Mouse (Mus musculus): ENCODE results near the gene Scfd2.

The Scfd2 gene

DNA sequence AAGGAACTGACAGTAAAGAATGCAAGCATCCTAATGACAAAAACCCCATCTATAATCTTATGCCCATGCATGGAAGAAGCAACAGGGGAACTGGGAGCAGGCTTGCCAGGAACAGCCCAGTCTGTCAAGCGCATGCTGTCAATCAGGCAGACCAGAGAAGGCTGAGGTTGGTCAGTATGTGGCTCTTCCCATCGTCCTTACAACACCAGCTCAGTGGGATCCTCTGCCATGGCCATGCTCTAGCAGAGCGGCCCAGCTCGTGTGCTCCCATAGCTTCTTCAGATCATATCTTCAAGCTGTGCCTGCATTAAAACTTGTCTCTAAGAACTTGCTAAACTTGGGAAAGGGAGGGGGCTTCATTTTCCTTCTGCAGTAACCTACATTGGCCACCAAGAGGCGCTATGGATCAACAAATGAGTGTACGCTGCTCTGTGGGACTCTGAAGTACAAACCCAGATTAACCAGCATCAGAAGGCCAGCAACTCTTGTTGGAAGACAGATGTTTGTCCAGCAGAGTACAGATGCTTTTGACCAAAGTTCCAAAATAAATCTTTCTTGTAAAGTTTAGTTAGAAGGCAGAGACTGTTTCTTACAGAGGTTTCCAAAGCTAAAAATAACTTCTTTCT, 220.2 kb downstream of the Scfd2 start:
- peak; percentile 56 for DNase-seq (ENCODE audit: low read depth)

DNA sequence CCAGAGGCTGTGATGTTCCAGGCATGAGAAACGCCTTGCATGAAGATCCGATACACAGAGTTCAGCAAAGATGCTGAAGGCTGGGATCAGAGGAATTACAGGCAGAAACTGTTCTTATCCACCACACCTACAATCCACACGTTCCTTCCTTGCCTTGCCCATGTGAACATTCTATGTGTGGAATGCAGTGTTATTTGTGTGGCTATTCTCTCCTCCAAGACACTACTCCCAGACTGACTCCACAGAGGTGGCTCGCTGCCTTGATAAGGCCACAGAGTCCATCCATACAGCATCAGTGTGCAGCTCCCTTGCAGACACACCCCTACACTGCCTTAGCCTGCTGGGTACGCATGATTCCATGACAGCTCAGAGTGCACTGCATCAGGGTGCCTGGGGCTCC, 221.5 kb downstream of the Scfd2 start:
- DNase-seq (ENCODE audit: low read depth): no peak

DNA sequence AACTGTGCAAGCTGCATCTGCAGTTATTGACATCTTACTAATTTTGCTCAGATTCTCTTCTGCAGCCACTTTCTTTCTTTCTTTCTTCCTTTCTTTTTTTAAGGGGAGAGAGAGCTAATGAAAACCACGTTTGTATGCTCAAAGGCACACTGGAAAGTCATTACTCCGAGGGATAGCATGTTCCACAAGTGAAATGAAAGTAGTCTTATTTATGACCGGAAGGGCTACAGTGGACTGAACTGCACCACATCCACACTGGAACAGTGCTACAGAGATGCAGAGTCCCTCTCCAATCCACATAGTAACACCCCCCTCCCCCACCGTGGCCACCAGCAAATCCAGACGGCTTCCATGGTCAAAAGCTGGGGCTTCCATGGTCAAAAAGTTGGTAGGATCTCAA, 224.3 kb downstream of the Scfd2 start:
- no peak for DNase-seq (ENCODE audit: low read depth)

DNA sequence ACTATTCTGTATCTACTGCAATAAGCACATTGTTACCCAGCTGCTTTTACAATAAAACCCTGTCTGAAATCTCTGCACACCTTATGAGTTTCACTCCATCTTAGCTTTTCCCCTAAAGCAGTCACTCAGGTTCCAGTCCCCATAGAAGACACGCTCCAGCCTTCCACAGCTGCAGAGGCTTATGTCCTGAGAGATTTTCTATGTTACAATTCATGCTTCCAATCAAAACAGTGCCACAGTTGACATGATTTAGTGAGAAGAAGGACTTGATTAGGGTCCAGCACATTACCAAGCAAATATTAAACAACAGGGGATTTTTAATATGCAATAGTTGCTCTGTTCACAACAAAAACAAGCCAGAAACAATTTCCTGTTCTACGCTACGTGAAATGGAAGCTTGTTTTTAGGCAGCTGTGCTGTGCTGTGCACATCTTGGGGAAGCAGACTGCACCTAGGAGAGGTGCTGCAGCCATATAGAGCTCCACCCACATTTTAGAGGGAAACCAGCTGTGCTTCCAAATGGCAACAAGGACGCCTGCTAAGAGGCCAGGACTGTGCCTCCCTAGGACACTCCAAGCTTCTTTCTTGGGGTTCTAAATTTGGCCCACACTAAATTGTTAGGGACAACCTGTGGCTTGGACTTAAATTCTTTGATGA, 225.9 kb downstream of the Scfd2 start:
- no peak for DNase-seq (ENCODE audit: low read depth)

DNA sequence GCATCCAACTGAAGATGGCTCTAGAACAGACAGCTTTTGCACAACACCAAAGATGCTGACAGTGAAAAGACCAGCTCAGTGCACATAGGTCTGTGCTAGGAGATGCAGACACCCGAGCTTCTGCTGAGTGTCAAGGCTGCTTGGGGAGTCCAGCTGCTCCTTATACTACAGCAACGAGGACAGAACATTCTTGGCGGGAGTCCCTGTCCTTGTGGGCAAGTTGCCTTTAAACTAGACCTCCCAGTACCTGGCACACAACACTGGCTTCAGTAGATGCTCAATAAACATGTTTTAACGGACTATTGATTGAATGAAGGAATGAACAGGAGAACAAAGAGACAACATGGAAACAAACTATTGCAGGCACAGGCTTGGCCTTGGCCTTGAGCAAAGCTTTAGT, 226.8 kb downstream of the Scfd2 start:
- DNase-seq (ENCODE audit: low read depth): no peak

DNA sequence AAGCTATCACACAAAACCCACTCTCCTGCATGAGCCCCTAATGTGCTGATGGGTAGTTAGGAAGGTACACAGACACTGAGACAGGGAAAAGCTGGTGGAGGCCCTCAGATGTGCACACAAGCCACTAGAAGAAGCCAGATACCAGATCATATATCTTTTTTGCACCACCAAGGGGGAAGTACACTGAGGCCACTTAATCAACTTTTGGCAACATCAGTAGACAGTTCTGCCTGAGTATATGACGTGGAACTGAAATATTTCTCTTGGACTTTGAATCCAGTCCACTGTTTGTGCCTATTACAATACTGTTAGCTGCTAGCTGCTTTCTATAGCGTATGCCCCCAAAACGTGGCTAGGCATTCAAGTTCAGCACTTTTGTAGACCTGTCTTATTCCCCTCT, 229.2 kb downstream of the Scfd2 start:
- no peak for DNase-seq (ENCODE audit: low read depth)

DNA sequence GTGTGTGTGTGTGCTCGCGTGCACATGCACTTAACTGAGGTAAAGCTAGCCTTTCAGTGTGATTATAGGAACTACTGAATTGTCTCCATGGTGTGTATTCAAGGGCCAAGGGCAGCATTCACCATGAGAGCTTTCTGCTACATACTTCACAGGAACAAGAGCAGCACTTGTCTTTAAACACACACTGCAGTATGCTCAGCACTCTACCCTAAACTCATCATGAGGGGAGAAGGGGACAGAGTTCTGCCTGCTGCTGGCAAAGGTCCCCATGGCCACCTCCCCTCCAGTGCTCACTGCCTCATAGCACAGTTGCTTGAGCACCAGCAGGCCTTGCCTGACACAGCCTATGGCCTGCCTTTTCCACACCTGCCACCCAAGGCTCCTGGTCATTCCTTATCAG, 230.1 kb downstream of the Scfd2 start:
- no peak for DNase-seq (ENCODE audit: low read depth)

DNA sequence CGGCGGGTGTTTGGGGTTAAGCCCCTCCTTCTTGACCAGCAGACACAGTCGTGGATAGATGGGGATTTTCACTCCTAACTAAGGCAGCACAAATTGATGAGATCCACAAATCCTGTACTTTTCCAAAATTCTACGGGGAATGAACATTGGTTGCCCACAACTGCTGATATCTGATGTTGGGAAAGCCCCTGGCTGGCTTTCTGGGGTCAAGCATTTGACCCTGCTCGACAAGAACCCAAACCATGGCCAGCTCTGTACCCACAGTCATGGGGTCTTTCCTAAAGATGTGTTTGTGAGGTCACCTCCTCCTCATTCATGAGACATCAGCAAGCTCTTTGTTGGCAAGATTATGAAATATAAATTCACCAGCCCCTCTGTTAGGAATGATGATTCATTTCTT, 230.6 kb downstream of the Scfd2 start:
- DNase-seq (ENCODE audit: low read depth): no peak

DNA sequence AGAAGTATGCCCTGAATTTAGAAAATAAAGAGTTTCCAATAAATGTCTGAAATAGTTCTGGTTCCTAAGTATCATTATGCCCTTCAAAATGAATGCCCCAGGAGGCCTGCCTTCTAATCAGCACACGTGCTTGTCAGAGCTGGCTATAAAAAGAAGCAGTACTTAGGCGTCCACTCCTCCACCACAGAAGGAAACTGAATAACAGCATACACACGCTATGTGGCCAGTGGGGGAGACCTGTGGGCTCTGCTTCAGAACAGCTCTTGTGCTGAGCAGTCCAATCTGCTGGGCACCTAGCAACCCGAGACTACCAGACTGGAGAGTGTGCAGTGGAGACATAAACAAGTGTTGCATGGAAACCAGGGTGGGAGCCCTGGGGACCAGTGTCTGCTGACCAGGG, 231.4 kb downstream of the Scfd2 start:
- no peak for DNase-seq (ENCODE audit: low read depth)

DNA sequence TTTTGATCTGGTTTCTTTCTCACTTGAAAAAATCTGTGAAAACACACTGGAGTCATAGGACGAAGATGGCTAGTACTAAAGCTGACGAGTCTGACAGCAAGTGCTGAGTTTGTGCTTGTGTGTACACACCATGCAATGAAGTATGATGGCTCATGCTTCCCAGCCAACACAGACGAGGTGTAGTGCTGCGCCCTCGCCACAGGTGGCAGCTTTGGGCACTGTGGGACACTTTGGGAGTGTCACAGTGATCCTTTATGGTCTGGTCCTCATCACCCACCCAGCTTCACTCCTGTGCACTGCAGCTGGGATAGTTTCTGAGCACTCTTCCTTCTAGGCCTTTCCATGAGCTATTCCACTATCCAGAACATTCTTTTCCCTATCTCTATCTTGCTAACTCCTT, 234.4 kb downstream of the Scfd2 start:
- DNase-seq (ENCODE audit: low read depth): no peak

DNA sequence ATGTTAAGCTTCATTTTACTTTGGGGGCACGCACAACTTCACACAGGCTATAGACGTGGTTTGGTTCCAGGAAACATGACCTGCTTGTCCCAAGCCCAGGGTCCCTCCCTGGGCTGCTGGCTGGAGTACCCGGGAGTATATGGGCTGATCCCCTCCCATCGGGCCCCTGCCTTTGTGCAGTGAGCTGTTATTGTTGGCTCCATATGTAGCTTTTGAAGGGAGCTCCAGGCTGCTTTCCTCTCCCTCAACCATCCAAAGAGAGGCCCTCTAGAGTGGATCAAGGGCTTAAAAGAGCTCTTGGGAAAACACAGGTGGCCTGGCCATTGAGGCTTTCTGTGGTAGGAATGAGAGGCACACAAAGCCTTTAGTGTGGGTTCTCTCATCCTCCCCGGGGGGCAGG, 235.5 kb downstream of the Scfd2 start:
- DNase-seq (ENCODE audit: low read depth): no peak

DNA sequence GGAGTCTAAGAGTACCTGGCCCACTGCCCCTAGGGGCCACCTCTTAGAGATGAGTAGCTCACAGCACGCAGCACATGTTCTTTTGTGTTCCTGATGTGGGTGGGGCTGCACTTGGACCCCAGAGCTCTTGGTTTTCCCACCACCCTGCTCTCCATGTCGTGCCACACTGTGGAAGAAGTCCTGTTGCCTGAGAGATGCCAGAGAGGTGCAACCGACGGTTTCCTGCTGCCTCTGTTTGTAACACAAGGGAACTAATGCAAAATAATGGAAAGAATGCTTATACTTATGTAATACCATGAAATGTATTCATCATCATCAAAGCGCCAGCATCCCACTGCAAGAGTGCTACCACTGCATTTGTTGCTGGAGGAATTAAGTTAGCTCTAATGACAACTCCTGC, 238.0 kb downstream of the Scfd2 start:
- DNase-seq (ENCODE audit: low read depth): no peak

DNA sequence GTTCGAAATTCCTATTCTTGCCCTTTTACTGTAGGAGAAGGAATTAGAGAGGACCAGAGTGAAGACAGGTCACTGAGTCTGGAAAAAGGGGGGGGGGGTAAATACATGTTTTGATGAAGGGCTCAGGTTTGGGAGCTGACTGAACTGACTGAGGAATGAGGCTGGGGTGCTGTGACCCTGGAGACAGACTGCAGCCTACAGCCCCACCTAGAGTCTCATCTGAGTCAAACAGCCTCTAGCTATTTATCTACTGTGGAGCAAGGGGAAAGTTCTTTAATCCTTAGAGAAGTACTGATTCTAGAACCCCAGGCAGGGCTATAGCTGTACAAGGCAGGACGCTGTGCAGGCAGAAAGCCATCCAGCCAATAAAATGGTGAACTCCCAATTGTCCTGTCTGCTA, 239.5 kb downstream of the Scfd2 start:
- DNase-seq (ENCODE audit: low read depth): no peak

DNA sequence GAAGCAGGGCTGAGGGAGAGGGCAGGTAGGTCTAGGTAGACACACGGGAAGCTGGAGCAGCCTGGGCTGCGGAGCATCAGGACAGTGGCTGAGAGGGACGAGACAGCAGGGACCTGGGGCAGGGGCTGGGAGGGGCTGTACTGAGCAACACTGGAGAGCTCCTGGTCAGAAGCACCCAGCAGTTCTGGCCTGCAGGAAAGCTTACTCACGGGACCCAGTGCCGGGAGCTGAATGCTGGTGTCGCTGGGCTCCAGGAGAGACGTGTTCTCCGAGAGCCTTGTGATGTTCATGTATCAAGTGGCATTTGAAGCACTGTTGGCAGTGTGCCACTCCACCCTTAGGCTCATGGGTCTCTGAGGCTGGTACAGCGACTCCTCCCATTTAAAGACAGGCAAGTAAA, 240.0 kb downstream of the Scfd2 start:
- no peak for DNase-seq (ENCODE audit: low read depth)

DNA sequence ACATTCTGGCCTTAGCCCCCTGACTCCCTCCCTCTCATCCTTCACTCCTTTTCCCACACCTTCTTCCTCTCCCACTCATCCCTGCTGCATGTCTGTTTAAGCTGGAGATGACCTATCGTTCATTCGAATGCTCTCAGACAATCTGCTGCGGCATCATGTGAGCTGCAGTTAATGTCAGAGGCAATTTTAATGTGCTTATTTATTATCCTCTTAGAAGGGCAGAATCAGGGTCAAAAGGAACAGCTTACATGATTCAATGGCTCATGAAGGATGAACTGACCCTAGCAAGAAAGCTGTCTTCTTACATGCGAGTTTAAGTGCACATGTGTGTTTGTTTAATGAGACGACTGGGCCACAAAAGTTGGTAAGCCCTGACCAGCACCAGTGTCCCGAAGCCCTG, 241.6 kb downstream of the Scfd2 start:
- no peak for DNase-seq (ENCODE audit: low read depth)

DNA sequence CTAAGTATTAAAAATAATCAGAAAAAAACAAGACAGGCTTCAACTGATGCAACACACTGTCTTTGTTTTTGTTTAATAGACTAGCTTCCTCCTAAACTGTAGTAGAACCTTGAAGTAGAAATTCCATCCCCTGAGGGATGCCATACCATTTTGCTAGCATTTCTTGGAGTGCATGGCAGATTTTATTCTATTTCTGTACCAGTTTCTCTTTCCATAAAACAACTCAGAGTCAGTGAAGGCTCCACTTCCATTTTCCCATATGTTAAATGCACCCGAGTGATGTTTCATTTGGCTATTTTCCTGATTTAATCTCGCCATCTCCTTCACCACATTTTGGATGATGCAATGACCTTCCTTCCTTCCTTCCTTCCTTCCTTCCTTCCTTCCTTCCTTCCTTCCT, 243.4 kb downstream of the Scfd2 start:
- no peak for DNase-seq (ENCODE audit: low read depth)

DNA sequence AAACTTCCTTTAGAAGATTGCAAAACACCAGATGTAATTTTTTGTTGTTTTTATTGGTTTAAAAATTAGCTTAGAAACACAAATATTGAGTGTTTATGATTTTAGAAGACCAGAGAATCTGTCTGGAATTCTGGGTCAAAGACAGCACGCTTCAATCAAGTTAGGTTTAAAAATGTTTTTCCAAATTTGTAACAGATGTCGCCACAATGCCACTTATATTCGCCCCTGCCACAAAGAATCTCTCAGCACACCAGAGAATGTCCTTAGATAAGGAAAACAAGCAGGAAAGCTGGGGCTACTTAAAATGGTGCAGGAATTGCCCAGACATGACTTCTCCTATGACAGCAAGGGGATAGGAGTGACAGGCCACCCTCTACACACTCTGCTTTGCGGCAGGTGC, 245.3 kb downstream of the Scfd2 start:
- no peak for DNase-seq (ENCODE audit: low read depth)

DNA sequence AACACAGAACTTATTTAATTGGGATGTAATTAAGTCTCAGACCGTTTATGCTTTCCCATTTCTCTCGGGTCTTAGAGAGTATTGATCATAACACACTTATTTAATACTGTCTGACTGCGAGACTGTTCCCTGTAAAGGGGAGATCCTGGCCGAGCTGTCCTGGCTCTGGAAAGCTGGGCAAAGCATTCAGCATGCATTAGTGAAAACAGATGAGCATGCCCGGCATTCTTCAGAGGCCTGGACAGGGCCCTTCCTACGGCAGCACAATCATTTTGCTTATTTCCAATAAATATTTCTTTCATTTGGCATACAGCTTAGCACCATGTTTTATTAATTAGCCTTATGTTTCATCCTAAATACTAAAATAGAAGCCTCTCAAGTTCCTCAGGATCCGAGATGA, 245.8 kb downstream of the Scfd2 start:
- DNase-seq (ENCODE audit: low read depth): no peak

DNA sequence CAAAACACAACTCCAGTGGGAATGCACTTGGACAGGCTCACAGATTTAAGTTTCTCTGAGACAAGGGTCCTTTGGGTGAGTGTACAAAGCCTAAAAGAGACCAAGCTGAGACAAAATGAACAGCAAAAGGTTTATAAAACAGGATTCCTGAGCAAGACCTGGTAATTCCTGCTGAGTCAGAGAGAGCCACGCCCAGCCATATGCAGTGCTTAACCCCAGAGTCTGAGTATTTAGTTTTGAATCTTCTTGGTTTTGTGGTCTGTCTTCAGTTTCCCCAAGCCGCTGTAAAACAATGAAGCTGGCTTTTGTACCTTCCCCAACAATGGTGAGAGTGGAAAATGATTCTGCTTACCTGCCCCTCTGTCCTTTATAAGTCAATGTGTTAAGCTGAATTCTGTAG, 246.3 kb downstream of the Scfd2 start:
- peak; percentile 18 for DNase-seq (ENCODE audit: low read depth)

DNA sequence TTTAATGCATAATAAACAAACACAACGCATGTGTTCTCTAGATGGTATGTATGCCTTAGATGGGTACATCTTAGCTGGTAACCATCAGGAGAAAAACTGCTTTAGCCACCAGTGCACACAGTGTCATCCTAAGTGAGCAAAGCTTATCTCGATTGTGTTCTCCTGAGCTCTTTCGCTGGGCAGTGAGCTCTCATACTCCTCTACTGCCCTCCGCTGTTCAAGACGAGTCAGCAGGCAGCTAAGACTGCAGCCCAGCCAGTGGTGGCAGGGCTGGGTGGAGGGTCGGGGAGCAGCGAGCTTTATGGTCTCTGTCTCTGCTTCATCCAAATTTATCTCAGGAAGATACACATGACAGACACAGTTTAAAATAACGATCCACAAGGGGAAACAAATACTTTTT, 248.0 kb downstream of the Scfd2 start:
- DNase-seq (ENCODE audit: low read depth): no peak

DNA sequence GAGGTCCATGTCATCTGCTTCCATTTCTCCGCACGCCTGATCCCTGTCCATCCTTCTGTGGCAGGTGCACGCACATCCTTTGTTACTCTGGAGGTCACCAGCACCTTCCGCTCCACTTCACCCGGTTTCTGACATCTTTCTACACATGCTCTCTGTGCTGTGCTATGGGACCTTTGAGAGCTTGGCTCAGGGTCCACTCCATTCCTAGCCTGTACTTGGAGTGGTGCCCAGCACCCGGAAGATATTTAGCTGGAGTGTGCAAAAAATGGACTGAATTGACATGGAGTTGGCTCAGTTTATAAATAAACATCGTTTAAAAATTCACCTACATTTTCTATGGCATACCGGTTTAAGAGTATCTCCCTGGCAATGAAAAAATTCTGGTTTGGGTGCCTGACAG, 250.1 kb downstream of the Scfd2 start:
- DNase-seq (ENCODE audit: low read depth): no peak

DNA sequence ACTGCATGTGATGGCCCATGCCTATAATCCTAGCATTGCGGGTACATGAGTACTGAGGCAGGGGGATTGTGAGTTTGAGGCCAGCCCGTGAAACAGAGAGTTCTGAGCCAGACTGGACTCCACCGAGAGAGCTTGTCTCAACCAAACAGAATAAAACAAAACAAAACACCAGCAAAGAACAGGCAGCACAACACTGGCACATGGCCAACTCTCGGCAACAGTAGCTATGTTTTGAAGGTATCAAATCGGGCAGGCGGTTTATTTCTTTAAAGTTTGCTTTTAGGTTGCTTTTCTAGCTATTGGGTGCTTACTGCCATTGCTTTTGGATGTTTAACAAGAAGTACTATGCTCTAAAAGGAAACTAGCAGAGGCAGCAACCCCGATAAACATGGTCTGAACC, 251.9 kb downstream of the Scfd2 start:
- DNase-seq (ENCODE audit: low read depth): no peak

DNA sequence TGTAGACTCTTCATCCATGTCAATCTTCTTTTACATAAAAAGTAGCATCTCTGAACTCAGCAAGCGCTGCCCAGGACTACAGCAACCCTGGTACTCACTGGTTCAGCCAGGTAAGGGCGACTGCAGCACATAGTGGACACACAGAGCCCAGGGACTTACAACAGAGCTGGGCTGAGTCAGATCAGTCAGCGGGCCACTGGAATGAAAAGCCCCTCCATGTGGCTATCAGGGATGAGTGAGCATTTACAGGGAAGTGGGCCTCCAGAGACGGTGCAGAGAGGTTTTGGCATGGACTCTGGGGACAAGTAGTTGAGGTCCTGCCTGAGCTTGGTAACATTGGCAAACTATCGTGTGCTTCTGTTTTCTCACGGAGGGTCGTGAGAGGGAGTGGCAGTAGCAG, 253.1 kb downstream of the Scfd2 start:
- DNase-seq (ENCODE audit: low read depth): no peak

DNA sequence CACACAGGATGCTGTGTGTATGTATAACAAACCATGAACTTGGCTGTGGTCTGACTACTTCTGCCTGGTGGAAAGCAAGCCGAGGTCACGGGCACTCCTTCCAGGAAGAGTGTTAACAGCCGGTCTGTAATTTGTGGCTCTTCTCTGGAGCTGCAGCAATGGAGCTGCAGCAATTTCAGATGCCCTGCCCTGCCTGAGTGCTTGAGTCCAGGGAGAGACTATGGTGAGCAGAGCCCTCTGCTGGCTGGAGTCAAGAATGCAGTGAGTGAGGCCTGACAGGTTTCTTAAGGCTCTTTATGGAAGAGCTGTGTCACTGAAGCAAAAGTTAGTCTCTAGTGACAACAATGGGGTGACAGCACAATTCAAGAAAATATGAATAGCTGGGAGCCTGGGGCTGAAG, 253.8 kb downstream of the Scfd2 start:
- peak; percentile 71 for DNase-seq (ENCODE audit: low read depth)

Measured in c-Kit-positive CD71-negative TER-119-negative erythroid progenitor cells, embryonic 14.5 days (primary cell).